Mouse (Mus musculus): ENCODE data around the gene Slc36a4.

- TF ChIP-seq CTCF (conservative IDR thresholded peaks at IDR 0.05; ENCODE audit: low read length), result no peak
- no peak for TF ChIP-seq POU5F1 (IDR thresholded peaks at IDR 0.05; ENCODE audit: borderline replicate concordance, low read length)
- no peak for TF ChIP-seq NANOG (IDR thresholded peaks at IDR 0.05; ENCODE audit: borderline replicate concordance, low read length)
Measured at GRCm38 (mm10) chr9:15766379-15766778, 56.8 kb downstream of the Slc36a4 start.
